Mouse (Mus musculus) hindbrain, embryonic 13.5 days (tissue): Measurements from ENCODE around the gene Trpv6. TPM values are rescaled to one million over a fixed set of nuclear protein-coding genes. Genes with fewer than 3 reads are reported as not detected.

Experiments
- ATAC-seq: fragments of 200-750 bp; cut with Nextera tagmentation; 2 replicates; pipeline ENCODE4 v1.8.0; 2017; ENCODE audit warnings: moderate TSS enrichment; ENCODE audit not compliant: low FRiP score
- H3K27ac ChIP-seq: fragments of 300-500 bp; sonication (generic); 2 replicates; pipeline ENCODE4 v1.5.1; 2015; ENCODE audit warnings: inconsistent platforms, mild to moderate bottlenecking, moderate library complexity
- H3K27me3 ChIP-seq: fragments of 300-500 bp; sonication (generic); 2 replicates; pipeline ENCODE4 v1.6.1; 2015; ENCODE audit warnings: mild to moderate bottlenecking, inconsistent platforms
- H3K36me3 ChIP-seq: fragments of 300-500 bp; sonication (generic); 2 replicates; pipeline ENCODE4 v1.6.1; 2015; ENCODE audit warnings: mild to moderate bottlenecking, inconsistent platforms
- H3K4me1 ChIP-seq: fragments of 300-500 bp; sonication (generic); replicated peaks from 2 replicates; pipeline ENCODE4 v1.6.1; 2015; ENCODE audit warnings: inconsistent platforms
- H3K4me2 ChIP-seq: fragments of 300-500 bp; sonication (generic); 2 replicates; pipeline ENCODE4 v1.6.1; 2015; ENCODE audit warnings: inconsistent platforms, mild to moderate bottlenecking, moderate library complexity
- H3K4me3 ChIP-seq: fragments of 300-500 bp; sonication (generic); 2 replicates; pipeline ENCODE4 v1.5.1; 2015; ENCODE audit warnings: mild to moderate bottlenecking, inconsistent platforms
- H3K9ac ChIP-seq: fragments of 300-500 bp; sonication (generic); 2 replicates; pipeline ENCODE4 v1.6.1; 2015; ENCODE audit warnings: mild to moderate bottlenecking, inconsistent platforms
- H3K9me3 ChIP-seq: fragments of 300-500 bp; sonication (generic); 2 replicates; pipeline ENCODE4 v1.6.1; 2016; ENCODE audit warnings: inconsistent platforms
- WGBS: fragments of 180-500 bp; shearing (Covaris S2); methylation state at CpG from one replicate; pipeline ENCODE4 v1.1.7; 2015; 5-methylcytosine and 5-hydroxymethylcytosine counted together
- polyA plus RNA-seq: library from polyadenylated mRNA; unstranded; fragments of >200 nt; fragmentation: Nextera tagmentation; extraction: Ambion mirVana; gene quantifications from 2 replicates; pipeline ENCODE4 v1.2.1, GENCODE M21; 2015

Trpv6 gene
- polyA plus RNA-seq, 1 experiment from 2014 or later: 0.70 TPM

GRCm38 (mm10) chr6:41643227-41643626, 7.0 kb upstream of the Trpv6 start:
- no peak overlapping the region for H3K27ac ChIP-seq

GRCm38 (mm10) chr6:41642765-41643164, 6.6 kb upstream of the Trpv6 start:
- Histone ChIP-seq H3K9ac (no peak overlapping the region), H3K9me3 (no peaks in the 10 kb centered on the region), H3K4me2 (no peak overlapping the region), H3K4me3 (no peak overlapping the region), H3K27me3 (no peaks in the 10 kb centered on the region), H3K27ac (no peak overlapping the region), H3K36me3 (no peaks in the 10 kb centered on the region), H3K4me1 (no peaks in the 10 kb centered on the region)
- WGBS: 92% methylated on average over 4 of the region's 4 CpGs
- no peak for ATAC-seq

More at GRCm38 (mm10) chr6:41643227-41643626, 7.0 kb upstream of the Trpv6 start:
- Histone ChIP-seq H3K4me1 (no peaks in the 10 kb centered on the region), H3K9me3 (no peaks in the 10 kb centered on the region), H3K4me3 (no peak overlapping the region), H3K4me2 (no peak overlapping the region), H3K27me3 (no peaks in the 10 kb centered on the region), H3K9ac (no peak overlapping the region), H3K36me3 (no peaks in the 10 kb centered on the region)
- 95% methylated on average over 3 of the region's 3 CpGs for WGBS
- ATAC-seq: no peak

GRCm38 (mm10) chr6:41641173-41641866, 5.1 kb upstream of the Trpv6 start:
- no peak overlapping the region for H3K9ac ChIP-seq
- no peaks in the 10 kb centered on the region for H3K36me3 ChIP-seq
- H3K27me3 ChIP-seq: no peaks in the 10 kb centered on the region
- no peak overlapping the region for H3K27ac ChIP-seq
- no peaks in the 10 kb centered on the region for H3K4me1 ChIP-seq
- no peak for ATAC-seq
- no peaks in the 10 kb centered on the region for H3K9me3 ChIP-seq
- no peak overlapping the region for H3K4me2 ChIP-seq
- 80% methylated on average over 6 of the region's 6 CpGs for WGBS
- no peak overlapping the region for H3K4me3 ChIP-seq

GRCm38 (mm10) chr6:41640449-41640848, 4.2 kb upstream of the Trpv6 start:
- H3K9ac ChIP-seq: no peak overlapping the region
- H3K9me3 ChIP-seq: no peaks in the 10 kb centered on the region
- H3K36me3 ChIP-seq: no peaks in the 10 kb centered on the region
- H3K4me2 ChIP-seq: no peak overlapping the region
- H3K4me1 ChIP-seq: no peaks in the 10 kb centered on the region
- WGBS: 64% methylated on average over 3 of the region's 3 CpGs
- no peak overlapping the region for H3K4me3 ChIP-seq
- H3K27me3 ChIP-seq: no peaks in the 10 kb centered on the region
- H3K27ac ChIP-seq: no peak overlapping the region
- ATAC-seq: no peak

GRCm38 (mm10) chr6:41637927-41638506, 1.8 kb upstream of the Trpv6 start:
- Histone ChIP-seq H3K4me2 (no peak overlapping the region), H3K27me3 (no peaks in the 10 kb centered on the region), H3K4me3 (no peak overlapping the region), H3K9ac (no peak overlapping the region), H3K9me3 (no peaks in the 10 kb centered on the region), H3K27ac (no peak overlapping the region), H3K36me3 (no peaks in the 10 kb centered on the region), H3K4me1 (no peaks in the 10 kb centered on the region)
- ATAC-seq: no peak
- WGBS: 82% methylated on average over 6 of the region's 6 CpGs

GRCm38 (mm10) chr6:41637393-41637792, 1.2 kb upstream of the Trpv6 start:
- WGBS: 27% methylated on average over 1 of the region's 1 CpGs
- H3K4me1 ChIP-seq: no peaks in the 10 kb centered on the region
- no peaks in the 10 kb centered on the region for H3K9me3 ChIP-seq
- H3K4me2 ChIP-seq: no peak overlapping the region
- ATAC-seq: peak; percentile 49
- H3K27me3 ChIP-seq: no peaks in the 10 kb centered on the region
- no peak overlapping the region for H3K4me3 ChIP-seq
- H3K9ac ChIP-seq: no peak overlapping the region
- H3K27ac ChIP-seq: no peak overlapping the region
- H3K36me3 ChIP-seq: no peaks in the 10 kb centered on the region

- H3K4me2 ChIP-seq: no peak overlapping the region
- 24% methylated on average over 1 of the region's 1 CpGs for WGBS
Observed at GRCm38 (mm10) chr6:41635211-41635610, 994 bp downstream of the Trpv6 start.

GRCm38 (mm10) chr6:41631549-41631948, 4.7 kb downstream of the Trpv6 start:
- ATAC-seq: no peak
- WGBS: 86% methylated on average over 4 of the region's 4 CpGs
- no peak overlapping the region for H3K9ac ChIP-seq
- no peaks in the 10 kb centered on the region for H3K27me3 ChIP-seq
- H3K9me3 ChIP-seq: no peaks in the 10 kb centered on the region
- no peaks in the 10 kb centered on the region for H3K4me1 ChIP-seq
- H3K27ac ChIP-seq: no peak overlapping the region
- no peak overlapping the region for H3K4me3 ChIP-seq
- no peak overlapping the region for H3K4me2 ChIP-seq
- no peaks in the 10 kb centered on the region for H3K36me3 ChIP-seq

More at GRCm38 (mm10) chr6:41635211-41635610, 994 bp downstream of the Trpv6 start:
- H3K36me3 ChIP-seq: no peaks in the 10 kb centered on the region
- H3K4me1 ChIP-seq: no peaks in the 10 kb centered on the region
- H3K27ac ChIP-seq: no peak overlapping the region
- no peaks in the 10 kb centered on the region for H3K27me3 ChIP-seq
- no peak overlapping the region for H3K9ac ChIP-seq
- no peaks in the 10 kb centered on the region for H3K9me3 ChIP-seq
- no peak overlapping the region for H3K4me3 ChIP-seq
- ATAC-seq: no peak

- H3K4me3 ChIP-seq: no peak overlapping the region
- ATAC-seq: no peak
- no peaks in the 10 kb centered on the region for H3K9me3 ChIP-seq
- H3K4me1 ChIP-seq: no peaks in the 10 kb centered on the region
- no peak overlapping the region for H3K4me2 ChIP-seq
- no peaks in the 10 kb centered on the region for H3K36me3 ChIP-seq
- WGBS: 77% methylated on average over 2 of the region's 2 CpGs
- no peak overlapping the region for H3K9ac ChIP-seq
- H3K27me3 ChIP-seq: no peaks in the 10 kb centered on the region
- no peak overlapping the region for H3K27ac ChIP-seq
Observed at GRCm38 (mm10) chr6:41630791-41631190, 5.4 kb downstream of the Trpv6 start.

GRCm38 (mm10) chr6:41628180-41628579, 8.0 kb downstream of the Trpv6 start:
- Histone ChIP-seq H3K4me3 (no peak overlapping the region), H3K4me2 (no peak overlapping the region), H3K27ac (no peak overlapping the region), H3K27me3 (no peaks in the 10 kb centered on the region), H3K36me3 (no peaks in the 10 kb centered on the region), H3K9me3 (no peaks in the 10 kb centered on the region), H3K4me1 (no peaks in the 10 kb centered on the region), H3K9ac (no peak overlapping the region)
- 79% methylated on average over 1 of the region's 1 CpGs for WGBS
- no peak for ATAC-seq

- Histone ChIP-seq H3K4me3 (no peak overlapping the region), H3K4me1 (no peaks in the 10 kb centered on the region), H3K36me3 (peaks cover 42% of the 10 kb centered on the region), H3K4me2 (no peak overlapping the region), H3K27ac (no peak overlapping the region), H3K9ac (no peak overlapping the region), H3K27me3 (no peaks in the 10 kb centered on the region), H3K9me3 (no peaks in the 10 kb centered on the region)
- 0 out of 2 replicates have a peak, but pooled peaks have one; percentile 30 for ATAC-seq
- WGBS: 62% methylated on average over 9 of the region's 9 CpGs
Observed at GRCm38 (mm10) chr6:41622661-41623060, 13.5 kb downstream of the Trpv6 start.

- Histone ChIP-seq H3K4me2 (no peak overlapping the region), H3K9me3 (no peaks in the 10 kb centered on the region), H3K9ac (no peak overlapping the region), H3K27ac (no peak overlapping the region), H3K4me3 (no peak overlapping the region), H3K27me3 (no peaks in the 10 kb centered on the region), H3K4me1 (no peaks in the 10 kb centered on the region), H3K36me3 (peaks cover 54% of the 10 kb centered on the region)
- WGBS: 93% methylated on average over 12 of the region's 12 CpGs
- no peak for ATAC-seq
Observed at GRCm38 (mm10) chr6:41621241-41621990, 14.8 kb downstream of the Trpv6 start.
